Mouse (Mus musculus): ENCODE results near the gene Mrpl55. TPM values are rescaled to one million over a fixed set of nuclear protein-coding genes. Genes with fewer than 3 reads are reported as not detected.
"Not testable (repeated sequence)": the region's sequence is repeated elsewhere in the genome, so short reads cannot be mapped to it uniquely, and the experiment has no call there.

Gene Mrpl55
- polyA plus RNA-seq, 1 experiment, result 35.4 TPM

DNA sequence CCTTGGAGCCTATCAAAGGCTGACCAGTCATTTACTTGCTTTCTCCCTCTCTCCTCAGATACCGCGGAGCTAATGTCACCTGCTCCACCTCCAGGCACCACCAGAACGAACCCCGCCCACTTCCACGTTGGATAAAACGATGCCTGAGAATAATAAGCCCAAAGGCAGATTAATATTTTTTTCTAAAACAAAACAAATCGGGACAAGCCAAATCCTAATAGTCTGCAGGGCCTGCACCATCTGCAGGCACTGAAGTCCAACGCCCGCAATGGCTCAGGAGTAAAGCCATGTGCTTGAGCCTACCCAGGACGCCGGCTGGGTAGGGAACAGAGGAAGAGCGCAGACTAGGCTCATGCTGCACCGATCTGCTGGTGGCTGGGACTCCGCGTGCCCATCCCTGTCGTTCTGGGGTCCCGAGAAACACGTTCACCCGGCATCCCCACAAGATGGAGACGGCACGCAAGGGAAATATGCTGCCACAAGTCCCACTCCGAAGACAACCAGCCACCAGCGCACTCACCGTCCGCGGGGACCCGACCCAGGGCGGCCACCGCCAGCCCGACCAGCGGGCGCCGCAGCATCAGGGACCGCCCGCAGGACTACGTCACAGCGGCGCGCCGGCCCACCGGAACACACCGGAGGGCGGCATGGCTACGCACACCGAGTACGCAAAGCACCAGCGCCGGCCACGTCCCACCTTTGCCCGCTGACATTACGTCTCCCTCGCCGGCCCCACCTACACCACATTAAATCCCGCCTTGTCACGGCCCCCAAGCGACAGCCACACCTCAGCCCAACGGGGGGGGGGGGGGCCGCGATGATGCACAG is 10.8 kb upstream of the Mrpl55 start:
- DNase-seq (ENCODE audit: low spot score), result peak; percentile 91

DNA sequence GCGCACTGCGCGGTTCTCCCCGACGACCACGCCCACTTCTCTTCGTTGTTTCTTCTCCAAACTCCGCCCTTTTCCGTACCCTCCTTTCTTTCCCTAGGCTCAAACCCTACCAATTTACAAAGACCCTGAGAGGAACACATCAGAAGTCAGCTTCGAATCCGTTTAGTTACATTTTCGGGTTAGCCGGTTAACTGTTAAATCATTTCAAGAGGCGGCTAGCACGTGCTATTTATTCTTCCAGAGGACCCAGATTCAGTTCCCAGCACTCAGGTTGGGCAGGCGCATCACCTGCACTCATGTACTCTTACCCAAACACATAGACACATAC is 10.3 kb upstream of the Mrpl55 start, which contains the start of gene Guk1:
Gene Guk1, minus strand, starts transcription at position 154 of the 328 bp plus-strand sequence.
- DNase-seq (ENCODE audit: low spot score), result no peak

DNA sequence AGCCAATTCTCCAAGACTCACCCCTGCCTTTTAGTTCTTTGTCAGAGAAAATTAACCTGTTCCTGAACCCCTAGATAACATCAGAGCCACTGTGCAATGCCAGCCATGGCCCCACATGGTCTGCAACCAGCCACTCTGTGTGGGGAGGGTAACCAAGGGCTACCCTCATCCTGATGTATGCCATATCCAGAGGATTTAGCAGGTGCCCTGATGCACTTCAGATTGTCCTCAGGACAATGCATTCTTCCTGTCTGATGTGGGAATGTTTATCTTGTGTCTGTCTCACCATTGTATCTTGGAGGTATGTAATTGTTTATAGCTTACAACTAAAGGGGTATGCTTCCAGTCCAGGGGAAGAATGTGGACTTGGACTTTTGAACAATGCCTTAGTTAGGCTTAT is 6.1 kb upstream of the Mrpl55 start:
- DNase-seq (ENCODE audit: low spot score), result no peak

DNA sequence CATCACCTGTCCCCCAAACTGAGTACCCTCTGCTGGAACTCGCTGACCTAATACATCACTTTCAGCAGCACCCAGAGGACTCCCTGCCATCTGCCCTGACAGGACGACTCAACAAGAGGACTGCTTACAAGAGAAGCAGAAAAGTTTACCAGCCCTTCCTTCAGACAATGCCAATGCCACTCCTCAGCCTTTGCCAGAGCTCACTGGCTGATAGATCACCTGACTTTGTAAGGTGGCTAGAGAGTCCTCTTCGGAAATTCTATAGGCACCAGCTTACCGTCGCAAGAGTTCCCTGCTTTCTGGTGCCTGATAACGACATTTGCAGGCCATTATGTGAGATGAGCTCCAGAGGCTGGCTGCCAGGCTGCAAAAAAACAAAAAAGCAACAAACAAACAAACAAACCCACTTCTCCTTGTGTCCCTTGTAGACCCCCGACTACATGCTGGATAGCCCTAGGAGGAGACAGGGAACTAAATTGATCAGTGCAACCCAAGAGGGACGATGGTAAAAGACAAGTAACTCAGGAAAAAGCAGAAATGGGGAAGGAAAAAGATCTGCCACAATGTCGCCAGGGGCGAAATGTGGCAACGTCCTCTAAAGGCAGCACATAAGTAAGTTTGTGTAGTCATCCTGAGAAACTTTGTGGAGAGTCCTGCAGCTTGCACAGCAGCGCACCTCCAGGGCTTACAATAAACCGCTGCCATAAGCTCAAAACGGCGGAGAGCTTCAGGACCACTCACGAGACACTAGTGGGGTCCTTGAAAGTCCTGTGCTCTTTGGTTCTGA is 877 bp upstream of the Mrpl55 start:
- DNase-seq (ENCODE audit: low spot score), result no peak

DNA sequence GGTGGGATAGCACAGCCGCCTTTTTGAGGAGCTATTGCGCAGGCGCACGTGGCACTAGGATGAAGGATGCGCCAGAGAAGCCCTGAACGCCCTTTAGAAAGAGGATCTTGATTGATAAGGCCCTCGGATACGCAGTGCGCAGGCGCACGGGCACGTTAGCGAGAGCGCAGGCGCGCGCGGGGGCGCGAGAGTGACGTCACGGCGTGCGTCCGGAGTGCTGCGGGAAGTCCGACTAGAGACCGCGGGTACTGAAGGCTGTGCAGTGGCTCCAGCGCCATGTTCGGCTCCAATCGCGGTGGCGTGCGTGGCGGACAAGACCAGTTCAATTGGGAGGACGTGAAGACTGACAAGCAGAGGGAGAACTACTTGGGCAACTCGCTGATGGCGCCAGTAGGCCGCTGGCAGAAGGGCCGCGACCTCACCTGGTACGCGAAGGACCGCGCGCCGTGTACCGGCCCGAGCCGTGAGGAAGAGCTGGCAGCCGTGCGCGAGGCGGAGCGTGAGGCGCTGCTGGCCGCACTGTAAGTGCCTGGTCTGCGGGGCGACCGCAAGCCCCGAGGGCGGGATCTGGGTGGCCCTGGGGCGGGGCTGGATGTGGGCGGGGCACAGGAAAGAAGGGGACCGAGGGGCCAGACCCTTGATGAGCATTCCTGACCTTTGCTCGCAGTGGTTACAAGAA is 6.0 kb downstream of the Mrpl55 start, which contains the start of gene 2310033P09Rik:
Gene 2310033P09Rik, plus strand, starts transcription at position 169 of the 679 bp plus-strand sequence.
- DNase-seq (ENCODE audit: low spot score), result peak; percentile 84

DNA sequence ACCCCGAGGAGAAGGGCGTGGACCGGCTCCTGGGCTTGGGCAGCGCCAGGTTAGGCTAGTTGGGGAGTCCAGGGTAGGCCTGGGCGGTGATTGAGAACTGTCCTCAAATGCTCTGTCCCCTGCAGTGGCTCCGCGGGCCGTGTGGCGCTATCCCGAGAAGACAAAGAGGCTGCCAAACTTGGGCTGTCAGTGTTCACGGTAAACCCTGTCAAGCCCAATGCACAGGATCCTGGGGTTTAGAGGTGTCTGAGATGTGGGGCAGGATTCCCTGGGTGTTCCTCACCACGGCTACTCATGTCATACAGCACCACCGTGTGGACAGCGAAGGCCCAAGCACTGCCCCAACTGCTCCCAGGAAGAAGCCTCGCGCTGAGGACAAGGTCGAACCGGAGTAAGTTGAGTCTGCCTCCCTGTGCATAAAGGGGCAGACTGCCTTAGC is 6.7 kb downstream of the Mrpl55 start:
- DNase-seq (ENCODE audit: low spot score), result peak; percentile 52

DNA sequence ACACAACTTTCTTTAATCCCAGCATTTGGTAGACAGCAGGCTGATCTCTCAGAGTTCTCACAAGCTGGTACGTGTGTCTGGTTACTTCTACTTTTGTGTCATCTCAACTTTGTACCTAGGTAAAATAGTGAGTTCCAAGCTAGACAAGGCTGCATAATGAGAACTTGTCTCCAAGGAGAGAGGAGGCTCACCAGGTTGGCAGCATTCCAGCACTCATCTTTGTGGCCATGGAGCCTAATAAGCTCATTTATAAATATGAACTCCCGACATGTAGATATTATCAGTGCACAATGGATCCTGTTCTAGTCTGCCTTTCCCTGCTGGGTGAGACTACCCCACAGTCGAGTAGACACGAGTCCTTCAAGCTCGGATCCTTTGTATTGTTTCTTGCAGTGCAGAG is 7.3 kb downstream of the Mrpl55 start:
- DNase-seq (ENCODE audit: low spot score), result no peak

DNA sequence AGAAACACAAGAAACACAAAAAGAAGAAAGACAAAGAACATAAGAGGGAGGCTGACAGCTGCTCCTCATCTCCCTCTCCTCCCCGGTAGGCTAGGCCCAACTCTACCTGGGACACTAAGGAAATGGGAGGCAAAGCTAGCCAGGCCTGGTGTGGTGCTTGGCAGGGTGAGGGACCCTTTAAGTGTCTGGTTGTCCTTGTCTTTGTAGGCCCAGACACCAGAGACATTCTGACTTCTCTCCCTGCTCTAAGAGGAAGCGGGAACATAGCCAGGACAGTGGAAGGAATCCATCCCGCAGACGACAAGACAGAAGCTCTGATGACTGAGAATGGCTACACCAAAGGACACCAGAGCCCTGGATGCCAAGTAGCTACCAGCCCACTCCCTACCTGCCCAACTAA is 7.7 kb downstream of the Mrpl55 start:
- no peak for DNase-seq (ENCODE audit: low spot score)

DNA sequence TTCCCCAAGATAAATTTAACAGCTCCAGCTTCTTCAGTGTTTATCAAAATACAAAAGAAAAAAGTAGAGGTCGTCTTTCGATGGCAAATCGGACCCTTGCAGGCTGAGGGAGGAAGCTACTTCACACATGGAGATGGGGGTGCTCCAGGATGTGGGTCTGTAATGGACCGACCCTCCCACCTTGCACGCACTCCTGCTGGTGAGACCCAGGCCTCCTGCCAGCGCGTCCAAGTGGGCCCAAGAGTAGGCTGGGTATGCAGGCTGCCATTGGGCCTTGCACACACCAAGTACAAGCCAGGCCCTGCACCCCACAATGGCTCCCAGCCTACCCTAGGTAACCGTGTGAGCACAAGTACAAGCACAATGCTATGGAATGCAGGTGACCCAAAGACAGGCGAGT is 9.3 kb downstream of the Mrpl55 start:
- DNase-seq (ENCODE audit: low spot score), result not testable (repeated sequence)

DNA sequence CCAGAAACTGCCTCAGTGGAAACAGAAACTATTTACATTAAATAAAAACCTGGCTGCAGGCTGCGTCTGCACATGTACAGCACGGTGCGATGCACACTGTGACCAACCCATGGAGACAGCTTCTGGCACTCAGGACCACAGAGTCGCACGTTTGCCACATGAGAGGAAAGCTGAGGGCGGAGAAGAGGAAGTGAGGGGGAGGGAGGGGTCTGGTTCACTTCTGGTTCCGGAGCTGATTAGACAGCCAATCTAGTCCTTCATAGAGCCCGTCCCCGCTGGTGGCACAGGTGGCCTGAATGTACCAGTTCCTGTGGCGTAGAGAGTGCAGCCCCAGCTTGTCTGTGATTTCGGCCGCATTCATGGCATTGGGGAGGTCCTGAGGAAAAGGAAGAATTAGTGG is 10.0 kb downstream of the Mrpl55 start:
- DNase-seq (ENCODE audit: low spot score), result not testable (repeated sequence)

DNA sequence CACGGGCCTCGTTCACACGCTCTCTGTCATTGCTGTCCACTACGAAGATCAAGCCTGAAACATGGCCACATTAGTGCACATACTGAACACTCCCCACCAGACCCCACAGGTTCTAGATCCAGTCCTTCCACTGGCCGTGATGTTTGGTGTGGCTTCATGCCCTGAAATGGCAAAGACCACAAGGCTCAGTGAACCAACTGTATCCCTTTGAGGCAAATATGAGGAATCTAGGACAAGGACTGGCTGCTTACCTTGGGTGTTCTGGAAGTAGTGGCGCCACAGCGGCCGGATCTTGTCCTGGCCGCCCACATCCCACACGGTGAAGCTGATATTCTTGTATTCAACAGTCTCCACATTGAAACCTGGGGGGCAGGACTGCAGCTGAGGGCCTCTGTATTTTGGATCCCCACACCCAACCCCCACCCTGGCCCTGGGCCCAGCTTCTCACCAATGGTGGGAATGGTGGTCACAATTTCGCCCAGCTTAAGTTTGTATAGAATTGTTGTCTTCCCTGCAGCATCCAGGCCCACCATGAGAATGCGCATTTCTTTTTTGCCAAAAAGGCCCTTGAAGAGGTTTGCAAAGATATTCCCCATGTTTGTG is 10.7 kb downstream of the Mrpl55 start:
- no peak for DNase-seq (ENCODE audit: low spot score)

DNA sequence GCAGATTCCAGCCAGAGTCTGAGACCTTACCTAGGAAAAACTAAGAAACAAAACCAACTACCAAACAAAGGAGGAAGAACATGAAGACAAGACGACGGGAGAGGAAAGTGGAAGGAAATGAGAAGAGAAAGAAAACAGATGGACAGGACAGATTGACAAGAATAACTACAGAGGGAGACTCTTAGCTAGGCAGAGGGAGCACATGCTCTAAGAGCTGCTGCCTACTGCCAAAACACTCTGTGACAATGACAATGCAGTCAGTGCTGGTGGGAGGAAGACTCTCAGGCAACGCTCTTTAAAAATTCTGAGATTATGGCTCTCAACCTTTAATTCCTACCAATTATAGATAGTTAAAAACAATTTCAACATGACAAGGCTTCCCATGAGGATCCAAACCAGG is 14.7 kb downstream of the Mrpl55 start:
- DNase-seq (ENCODE audit: low spot score), result no peak

DNA sequence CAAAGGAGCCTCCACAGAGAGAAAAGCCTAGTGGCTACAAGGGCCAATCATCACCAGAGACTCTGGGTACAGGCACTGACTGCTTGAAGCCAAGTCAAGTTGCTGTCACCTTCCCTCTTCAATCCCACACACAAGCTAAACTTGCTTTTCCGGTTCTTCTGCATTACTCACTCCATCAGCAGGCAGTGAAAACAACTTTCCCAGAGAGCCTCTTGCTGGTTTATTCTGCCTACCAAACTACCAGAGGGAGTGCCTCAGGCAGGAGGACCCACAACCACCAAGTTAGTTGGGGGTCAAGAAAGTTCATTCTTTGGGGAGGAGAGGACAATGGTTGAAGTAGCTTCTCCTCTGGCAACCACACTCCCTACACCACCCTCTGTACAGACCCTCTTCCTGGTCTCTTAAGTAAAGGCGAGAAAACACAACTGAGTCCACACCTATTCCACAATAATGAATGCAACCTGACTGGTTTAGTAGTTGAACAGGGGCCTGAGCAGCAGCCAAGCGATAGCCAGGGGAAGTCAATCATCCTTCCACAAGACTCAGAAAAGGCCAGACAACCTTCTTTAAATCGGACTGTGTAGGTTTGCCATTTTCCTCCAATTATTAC is 16.2 kb downstream of the Mrpl55 start:
- no peak for DNase-seq (ENCODE audit: low spot score)

DNA sequence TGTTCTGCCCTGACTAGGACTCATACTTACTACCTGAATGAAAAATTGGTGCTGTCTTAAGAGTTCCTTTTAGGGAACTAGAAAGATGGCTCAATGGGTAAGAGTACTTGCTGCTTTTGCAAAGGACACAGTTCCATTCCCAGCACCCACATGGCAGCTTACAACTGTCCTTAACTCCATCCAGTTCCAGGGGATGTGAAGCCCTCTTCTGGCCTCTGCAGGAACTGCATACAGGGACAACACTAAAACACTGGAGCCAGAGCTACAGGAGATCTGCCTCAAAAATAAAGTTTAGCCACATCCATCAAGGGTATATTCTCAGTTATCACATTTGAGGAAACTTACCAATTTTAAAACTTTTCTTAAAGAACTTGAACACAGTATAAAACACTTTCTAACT is 16.8 kb downstream of the Mrpl55 start:
- no peak for DNase-seq (ENCODE audit: low spot score)

DNA sequence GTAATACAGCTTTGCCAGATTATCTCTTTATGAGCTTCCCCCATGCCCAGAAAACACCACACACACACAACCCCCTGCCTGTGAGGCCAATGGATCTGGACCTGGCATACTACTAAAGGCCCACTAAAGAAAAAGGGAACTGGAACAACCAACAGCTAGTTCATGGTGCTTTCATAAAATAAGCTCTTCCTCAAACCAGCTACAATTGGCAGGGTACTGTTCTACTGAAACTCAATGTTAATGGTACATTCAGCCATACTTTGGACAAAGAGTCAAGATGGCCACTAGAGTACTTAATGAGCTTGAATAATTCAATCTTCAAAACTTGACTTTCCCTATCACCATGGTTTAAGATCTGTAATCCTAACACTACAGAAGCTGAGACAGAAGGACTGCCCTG is 19.3 kb downstream of the Mrpl55 start:
- DNase-seq (ENCODE audit: low spot score), result no peak

DNA sequence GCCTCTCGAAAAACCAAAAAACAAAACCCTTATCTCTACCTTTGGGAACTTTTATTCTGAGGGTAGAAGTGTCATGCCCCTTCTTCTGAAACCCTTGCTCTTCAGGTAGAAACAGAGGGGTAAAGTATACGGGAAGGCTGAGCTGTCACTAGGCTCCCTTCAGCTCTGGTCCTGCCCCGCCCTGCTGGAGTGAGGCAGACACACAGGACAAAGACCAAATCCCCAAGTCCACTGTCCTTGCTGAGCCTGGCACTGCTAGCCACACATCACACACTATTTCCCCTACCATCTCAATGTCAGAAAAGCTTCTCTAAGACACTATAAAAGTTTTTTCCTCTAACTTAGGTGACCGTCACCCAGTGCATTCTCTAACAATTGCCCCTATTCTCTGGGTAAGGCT is 20.0 kb downstream of the Mrpl55 start:
- no peak for DNase-seq (ENCODE audit: low spot score)

DNA sequence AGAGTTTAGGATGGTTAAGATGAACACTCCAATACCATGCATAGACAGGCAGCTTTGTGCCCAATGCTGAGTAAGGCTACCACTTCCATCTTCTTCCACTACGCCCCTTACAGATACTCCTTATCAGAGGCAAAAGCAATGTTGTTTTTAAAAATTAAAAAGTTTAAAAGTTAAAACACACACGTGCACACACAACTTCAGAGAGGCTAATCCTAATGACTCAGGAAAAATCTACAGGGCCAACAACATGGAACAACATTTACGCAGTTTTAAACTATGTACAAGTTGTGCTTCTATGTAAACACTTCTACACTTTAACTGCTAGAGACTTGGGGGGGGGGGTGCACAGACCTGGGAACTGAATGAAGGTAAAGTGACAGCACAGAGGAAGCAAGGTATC is 21.7 kb downstream of the Mrpl55 start:
- DNase-seq (ENCODE audit: low spot score), result no peak

DNA sequence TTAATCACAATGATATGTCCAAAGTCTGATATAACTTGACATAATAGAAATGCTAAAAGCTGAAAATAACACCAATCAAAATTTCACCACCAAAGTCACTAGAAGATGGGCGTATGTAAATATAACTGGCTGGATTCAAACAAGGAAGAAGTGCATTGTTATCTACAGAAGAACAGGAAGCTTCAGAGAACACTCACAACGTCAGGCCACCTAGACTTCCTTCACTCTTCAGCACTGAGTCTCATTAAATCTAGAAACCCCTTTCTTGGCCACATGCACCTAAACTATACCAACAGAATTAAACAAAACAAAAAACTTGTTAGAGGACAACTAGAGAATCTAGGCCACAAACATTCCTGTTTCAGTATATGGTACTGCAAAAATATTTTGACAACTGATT is 22.2 kb downstream of the Mrpl55 start:
- no peak for DNase-seq (ENCODE audit: low spot score)

DNA sequence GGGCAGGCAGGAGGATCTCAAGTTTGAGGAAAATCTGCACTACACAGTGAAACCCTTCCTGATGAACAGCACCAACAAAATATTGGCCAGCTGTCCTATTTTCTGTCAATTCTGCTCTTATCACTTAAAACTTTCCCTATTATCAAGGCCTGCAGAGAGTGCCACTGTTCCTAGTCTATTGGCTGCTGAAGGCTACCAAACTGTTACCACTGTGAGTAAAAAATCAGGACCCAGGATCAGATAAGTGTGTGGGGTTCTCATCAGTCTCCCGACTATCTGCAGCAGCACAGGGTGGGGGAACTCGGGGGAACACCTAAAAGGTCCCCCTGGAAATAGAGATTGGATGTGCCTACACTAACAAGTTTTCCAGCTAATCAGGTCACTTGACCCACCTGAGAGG is 22.9 kb downstream of the Mrpl55 start:
- DNase-seq (ENCODE audit: low spot score), result no peak

DNA sequence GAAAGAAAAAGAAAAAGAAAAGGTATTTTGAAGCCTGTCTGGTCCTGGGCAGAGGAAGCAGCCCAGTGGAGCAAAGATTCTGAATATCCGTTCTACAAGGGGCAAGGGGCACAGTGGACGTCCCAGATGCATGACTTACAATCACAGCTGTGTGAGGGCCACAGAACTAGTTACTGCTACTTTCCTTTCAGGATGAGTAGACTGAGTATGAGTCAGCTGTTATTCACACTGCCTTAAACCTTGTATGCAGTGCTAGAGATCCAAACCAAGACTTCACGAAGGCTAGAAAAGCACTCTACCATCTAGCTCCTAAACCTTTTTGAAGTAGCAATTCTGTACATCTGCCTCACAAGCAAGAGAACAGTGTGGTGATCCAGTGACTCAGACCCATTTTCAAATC is 24.0 kb downstream of the Mrpl55 start:
- no peak for DNase-seq (ENCODE audit: low spot score)

DNA sequence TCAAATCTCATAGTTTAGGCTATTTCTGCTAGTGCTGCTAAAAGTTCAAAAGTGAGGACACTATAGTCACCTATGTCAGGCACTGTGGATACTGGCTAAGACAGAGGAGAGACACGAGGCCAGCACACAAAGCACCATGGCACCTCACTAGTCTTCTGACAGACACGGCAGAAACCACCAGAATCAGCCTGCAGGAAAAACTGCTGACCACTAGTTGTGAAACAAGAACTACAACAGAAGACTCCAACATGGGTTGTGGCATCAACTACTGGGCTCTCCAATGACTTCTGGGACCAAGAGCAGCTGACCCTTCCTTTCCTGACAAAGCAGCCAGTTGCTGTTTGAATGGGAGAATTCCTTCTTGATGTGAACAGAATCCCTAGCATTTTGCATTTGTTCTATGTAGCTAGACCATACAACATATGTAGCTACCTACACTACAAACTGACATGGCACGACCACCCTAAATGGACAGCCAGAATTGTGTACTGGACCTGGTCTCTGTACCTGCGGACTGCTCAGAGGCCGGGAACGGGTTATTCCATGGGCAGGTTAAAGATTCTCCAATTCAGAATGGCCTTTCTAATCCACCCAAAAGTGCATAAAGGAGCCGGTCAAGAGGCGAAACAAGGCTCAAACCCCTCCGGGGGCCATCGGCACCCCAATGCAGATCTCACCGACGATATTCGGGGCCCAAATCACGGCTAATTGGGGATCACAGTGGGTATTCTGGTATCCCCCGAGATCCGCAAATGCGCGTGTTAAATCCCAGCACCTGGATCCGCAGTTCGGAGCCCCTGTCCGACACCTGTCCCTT is 24.7 kb downstream of the Mrpl55 start:
- DNase-seq (ENCODE audit: low spot score), result no peak
